Mouse (Mus musculus): ENCODE measurements around the gene Cmas.

DNA sequence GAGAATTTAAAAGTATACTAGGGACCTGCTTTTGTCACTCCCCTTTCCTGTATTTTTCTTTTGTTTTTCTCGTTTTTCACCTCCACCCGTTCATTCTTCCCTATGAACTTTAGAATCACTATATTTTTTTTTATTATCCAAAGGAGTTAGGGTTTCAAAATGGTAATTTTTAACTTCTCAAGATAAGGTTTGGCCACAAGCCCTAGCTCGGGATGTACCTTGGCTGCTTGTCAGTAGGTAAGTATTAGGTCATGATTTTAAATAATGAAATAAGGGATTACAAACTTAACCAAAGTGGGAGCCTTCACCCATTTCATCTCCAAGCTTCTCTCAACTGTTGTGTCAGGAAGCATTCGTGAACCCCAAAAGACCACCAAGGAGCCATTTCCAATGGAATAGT is 30.5 kb upstream of the Cmas start:
- TF ChIP-seq CTCF (IDR thresholded peaks at IDR 0.05; ENCODE audit: control insufficient read depth, insufficient read depth, low read length) (no peak), POLR2A (IDR thresholded peaks at IDR 0.05; ENCODE audit: borderline replicate concordance, control insufficient read depth, low read depth, low read length) (no peak)

All from bone marrow, adult 2 months (tissue).